Mouse (Mus musculus) activated CD4-positive, CD25-positive, alpha-beta regulatory T cell, adult 4 months (primary cell): Measurements from ENCODE around the gene Sult1c2. TPM values are rescaled to one million over a fixed set of nuclear protein-coding genes. Genes with fewer than 3 reads are reported as not detected.
"Not testable (repeated sequence)": the region's sequence is repeated elsewhere in the genome, so short reads cannot be mapped to it uniquely, and the experiment has no call there.

Experiments used
- ATAC-seq: one replicate; pipeline ENCODE4 v1.8.0; 2017
- polyA plus RNA-seq, 2 experiments: library from polyadenylated mRNA; unstranded; fragments of 100-300 nt; shearing (Covaris generic); gene quantifications; one replicate each; pipeline ENCODE4 v1.2.1; 2017

Gene Sult1c2
- not detected for polyA plus RNA-seq

DNA sequence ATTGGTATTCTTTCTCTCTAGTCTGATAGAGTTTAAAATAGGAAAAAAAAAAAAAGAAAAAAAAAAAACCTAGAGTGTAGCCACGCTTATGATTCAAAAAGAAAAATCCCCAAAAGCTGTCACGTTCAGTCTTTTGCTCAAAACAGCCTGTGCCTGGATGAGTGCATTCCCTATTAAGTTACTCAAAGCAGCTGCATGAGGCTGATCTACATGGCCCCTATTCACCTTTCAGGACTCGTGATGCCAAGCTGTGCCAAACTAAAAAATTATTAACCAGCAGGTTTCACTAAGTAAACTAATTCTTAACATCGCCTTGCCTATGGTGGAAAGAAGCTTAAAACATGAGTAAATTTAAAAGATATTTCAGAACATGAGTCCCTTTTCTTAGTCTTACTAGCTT is at the start of gene Sult1c2:
Gene Sult1c2, minus strand, starts transcription at position 134 of the 400 bp plus-strand sequence.
- no peak for ATAC-seq

GRCm38 (mm10) chr17:53879006-53879675 is 33.0 kb upstream of the Sult1c2 start:
- not testable (repeated sequence) for ATAC-seq

DNA sequence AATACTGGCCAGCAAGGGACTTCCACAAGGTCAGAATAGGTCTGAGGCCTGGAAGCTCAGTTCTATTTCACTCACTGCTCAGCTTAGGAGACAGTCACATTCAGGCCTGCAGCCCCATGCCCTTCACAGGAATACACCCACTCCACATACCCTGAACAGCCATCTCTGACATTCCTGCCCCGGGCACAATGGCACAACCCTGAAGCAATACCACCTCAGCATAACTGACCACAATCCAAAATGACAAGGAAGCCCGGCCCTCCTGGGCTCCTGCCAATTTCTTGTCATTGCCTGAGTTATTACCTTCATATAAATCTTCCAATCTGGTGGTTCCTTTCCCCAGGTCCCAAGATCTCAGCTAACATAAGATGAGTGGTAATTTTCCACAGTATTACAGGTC is 28.3 kb upstream of the Sult1c2 start:
- no peak for ATAC-seq

DNA sequence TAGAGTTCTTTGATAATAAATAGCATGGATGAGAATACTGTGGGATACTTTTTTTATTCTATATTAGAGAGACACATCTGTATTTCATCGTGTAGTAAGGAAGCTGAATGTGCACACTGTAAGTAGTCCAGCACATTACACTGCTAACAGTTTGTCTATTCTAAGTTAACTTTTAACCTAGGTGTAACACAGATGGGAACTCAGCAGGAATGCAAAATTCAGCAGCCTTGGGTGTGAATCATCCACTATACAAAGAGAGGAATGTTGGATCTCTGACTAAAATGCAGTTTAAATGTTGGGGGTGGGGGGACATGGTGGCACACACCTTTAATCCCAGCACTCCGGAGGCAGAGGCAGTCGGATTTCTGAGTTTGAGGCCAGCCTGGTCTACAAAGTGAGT is 26.1 kb upstream of the Sult1c2 start:
- ATAC-seq = no peak

DNA sequence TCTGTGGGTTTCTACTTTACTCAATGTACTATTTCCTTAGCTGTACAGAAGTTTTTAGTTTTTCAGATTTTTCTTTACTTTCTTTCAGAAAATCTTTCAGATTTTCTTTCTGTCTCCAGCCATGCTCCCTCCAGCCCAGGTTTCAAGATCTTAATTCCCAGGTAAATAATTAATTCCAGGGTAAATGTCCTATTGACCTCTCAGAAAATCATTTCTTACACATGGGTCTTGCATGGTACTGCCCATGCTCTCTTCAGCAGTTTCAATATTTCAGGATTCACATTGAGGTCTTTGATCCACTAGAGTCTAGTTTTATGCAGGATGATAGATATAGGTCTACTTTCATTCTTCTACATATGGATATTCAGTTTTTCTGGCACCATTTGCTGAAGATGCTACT is 23.8 kb upstream of the Sult1c2 start:
- ATAC-seq = no peak

DNA sequence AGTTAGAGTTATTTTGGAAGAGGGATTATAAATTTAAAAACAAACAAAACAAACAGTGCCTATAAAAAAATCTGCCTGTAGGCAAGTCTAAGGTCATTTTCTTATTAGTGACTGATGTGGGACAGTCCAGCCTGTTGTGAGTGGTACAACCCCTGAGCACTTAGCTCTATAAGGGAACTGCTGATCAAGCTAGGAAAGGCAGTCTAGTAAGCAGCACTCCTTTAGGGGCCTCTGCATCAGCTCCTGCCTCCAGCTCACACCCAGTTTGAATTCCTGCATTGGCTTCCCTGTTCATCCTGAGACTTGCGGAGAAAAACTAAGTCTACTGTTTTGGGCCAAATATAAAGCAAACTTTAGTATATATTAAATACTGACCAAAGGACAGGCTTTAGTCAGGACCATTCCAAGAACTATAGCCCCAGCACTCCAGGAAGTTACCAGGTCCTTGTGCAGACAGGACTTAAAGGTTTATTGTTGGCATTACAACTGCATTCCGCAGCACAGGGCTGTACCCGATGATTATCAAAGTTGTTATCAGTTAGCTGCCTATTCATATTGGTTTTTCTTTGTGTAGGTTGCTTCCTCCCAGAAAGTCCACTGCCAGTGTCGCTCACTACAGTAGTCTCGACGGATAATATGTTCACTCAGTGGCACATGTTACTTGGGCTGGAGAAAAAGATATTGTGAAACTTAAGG is 19.3 kb upstream of the Sult1c2 start:
- ATAC-seq = no peak

DNA sequence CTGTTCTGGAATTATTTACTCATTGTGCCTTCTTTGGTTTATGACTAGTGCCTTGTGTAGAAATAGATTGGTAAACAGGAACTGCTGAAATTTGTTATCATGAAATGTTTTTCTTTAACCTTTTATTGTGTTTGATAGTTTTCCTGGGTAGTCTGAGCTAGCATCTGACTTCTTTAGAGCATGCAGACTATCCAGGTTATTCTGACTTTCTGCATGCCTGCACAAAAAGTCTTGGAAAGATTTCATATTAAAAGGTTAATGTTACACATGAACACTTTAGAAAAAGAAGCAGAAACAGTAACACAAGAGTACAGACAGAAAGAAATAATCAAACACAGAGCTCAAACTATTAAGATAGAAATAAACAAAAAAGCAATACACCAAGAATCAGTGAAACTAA is 14.4 kb upstream of the Sult1c2 start:
- ATAC-seq = no peak

DNA sequence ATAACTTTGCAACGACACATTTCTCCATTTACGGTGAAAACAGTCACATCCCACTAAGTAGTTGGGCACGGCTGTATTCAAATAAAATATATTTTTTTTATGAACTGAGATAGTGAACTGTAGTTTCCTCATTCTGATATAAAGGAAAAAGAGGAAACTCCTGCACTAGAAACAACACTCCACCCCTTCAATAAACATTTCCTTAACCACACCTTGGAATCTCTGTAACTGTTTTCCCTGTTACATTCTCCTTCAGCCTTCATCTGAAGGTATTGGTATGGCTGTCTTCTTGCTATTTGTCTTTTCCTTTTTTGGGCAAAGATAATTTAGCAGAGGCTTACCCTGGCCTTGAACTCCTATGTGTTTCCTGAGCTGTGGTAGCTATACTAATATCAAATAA is 8.9 kb upstream of the Sult1c2 start:
- ATAC-seq = no peak

DNA sequence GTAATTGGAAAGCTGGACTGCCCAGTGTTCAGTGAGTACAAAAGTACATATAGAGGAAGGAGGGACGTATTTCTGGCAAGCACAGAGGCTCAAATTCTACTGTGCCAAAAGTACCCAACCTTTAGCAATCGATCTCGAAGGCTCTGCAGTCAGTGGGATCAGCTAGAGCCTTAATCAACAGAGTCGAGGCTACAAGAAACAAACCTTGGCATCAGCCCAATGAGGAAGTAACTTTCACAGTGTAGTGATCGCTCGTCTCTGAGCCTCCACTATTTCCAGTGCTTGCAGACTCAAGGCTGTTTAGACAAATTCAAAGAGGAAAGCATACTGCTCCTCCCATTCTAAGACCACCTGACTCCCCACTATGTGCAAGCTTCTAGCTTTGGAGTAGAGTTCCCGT is 343 bp downstream of the Sult1c2 start:
- no peak for ATAC-seq

- ATAC-seq = no peak
These were observed 12.8 kb downstream of the Sult1c2 start for GRCm38 (mm10) chr17:53833366-53833765.

DNA sequence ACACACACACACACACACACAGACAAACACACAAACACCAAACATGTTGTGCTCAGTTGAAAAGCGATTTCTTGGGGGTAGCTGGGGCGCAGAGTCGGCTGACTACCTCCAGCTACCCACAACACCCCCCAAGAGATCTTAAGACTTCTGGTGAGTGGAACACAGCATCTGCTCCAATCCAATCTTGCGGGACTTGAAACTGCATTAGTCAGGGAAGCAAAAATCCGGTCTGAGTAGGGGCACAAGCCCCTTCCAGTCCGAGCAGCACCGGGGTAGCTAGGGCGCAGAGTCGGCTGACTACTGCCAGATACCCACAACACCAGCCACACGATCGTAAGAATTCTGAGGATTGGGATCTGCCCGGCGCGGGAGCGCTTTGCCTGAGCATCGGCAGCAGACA is 42.2 kb downstream of the Sult1c2 start:
- not testable (repeated sequence) for ATAC-seq

DNA sequence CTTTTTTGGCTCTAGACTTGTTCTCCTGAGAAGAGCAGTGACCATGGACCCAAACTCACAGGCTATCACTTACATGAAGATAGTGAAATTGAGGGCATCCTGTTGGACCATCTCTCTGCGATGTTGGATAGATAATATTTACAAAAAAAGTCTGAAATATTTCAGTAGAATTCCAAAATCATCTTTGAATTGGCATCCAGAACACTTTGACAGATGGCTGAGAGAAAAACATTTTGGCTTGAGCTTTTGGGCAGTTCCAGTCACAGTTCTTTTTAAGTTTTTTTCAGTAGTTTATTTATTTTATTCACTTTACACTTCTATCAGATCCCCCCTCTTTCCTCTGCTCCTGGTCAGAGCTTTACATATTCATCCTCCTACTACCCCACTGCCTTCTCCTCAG is 62.8 kb downstream of the Sult1c2 start:
- ATAC-seq = no peak

Other genes starting within 250 kb of the Sult1c2 start
- gene Sgo1, start 157.0 kb downstream of the Sult1c2 start, polyA plus RNA-seq = 10 to 100 TPM in 1 of 2 experiments, 1 to 10 TPM in 1; 7.1 to 12.3 TPM
- gene Sult1c1, start 144.3 kb upstream of the Sult1c2 start, polyA plus RNA-seq = not detected